Mouse (Mus musculus) MEL (cell line): ENCODE results near the gene Oas3.

Source experiments
- ETS1 ChIP-seq: IDR thresholded peaks from 2 replicates; pipeline ENCODE4 v1.6.1; 2012; ENCODE audit warnings: low read depth, mild to moderate bottlenecking, inconsistent platforms, low read length, improper control_type of control experiment, moderate library complexity
- USF1 ChIP-seq: IDR thresholded peaks from 2 replicates; pipeline ENCODE4 v1.6.1; 2014; ENCODE audit warnings: low read depth, mild to moderate bottlenecking, inconsistent platforms, low read length, improper control_type of control experiment, moderate library complexity

DNA sequence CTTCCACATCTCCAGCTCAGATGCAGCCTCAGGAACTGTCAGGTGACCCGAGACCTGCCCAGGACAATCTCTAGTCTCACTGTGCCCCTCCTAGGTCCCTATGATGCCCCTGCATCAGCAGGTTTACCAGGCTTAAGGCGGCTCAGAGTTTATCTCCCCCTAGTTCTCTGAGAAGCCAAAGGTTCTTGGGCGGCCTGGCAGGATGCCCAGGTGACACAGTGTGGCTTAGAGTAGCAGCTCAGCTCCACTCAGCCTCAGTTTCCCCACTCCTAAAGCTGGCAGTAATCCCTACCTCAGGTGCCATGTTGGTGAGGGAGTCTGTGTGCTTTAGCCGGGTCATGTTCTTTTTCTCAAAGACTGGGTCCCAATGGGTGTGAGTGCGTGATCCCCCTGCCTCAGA lies 660 bp downstream of the Oas3 start:
- TF ChIP-seq ETS1 (no peak), USF1 (no peak)
